Mouse (Mus musculus) gastrocnemius, adult 2 months (tissue): Measurements from ENCODE around the gene Zbtb40. TPM values are rescaled to one million over a fixed set of nuclear protein-coding genes. Genes with fewer than 3 reads are reported as not detected.
A peak's percentile ranks its signal among the peaks of the same experiment; 100 is the strongest.

ENCODE experiments used
- DNase-seq: peaks from one replicate; pipeline ENCODE4 v3.0.0; 2022
- H3K27ac ChIP-seq: fragments of 200-600 bp; 2 replicates; pipeline ENCODE4 v1.8.1; 2022; ENCODE audit warnings: mild to moderate bottlenecking
- H3K4me3 ChIP-seq: fragments of 200-600 bp; 2 replicates; pipeline ENCODE4 v1.8.1; 2022; ENCODE audit warnings: mild to moderate bottlenecking, moderate library complexity
- CTCF ChIP-seq: fragments of 200-600 bp; IDR thresholded peaks from 2 replicates; pipeline ENCODE4 v1.8.1; 2022; ENCODE audit warnings: antibody characterized with exemption, mild to moderate bottlenecking, moderate library complexity
- intact Hi-C: fragments of 180-260 bp; cut with DNase I; formaldehyde crosslinking; loops from one replicate; pipeline ENCODE4 v1.15.1; 2025
- total RNA-seq, 2 experiments: library from RNA; stranded (reverse); gene quantifications; 2 replicates each; pipeline ENCODE4 v1.2.3; 2021

The Zbtb40 gene
- total RNA-seq, 2 experiments from 2014 or later = 8.4 to 9.5 TPM

DNA sequence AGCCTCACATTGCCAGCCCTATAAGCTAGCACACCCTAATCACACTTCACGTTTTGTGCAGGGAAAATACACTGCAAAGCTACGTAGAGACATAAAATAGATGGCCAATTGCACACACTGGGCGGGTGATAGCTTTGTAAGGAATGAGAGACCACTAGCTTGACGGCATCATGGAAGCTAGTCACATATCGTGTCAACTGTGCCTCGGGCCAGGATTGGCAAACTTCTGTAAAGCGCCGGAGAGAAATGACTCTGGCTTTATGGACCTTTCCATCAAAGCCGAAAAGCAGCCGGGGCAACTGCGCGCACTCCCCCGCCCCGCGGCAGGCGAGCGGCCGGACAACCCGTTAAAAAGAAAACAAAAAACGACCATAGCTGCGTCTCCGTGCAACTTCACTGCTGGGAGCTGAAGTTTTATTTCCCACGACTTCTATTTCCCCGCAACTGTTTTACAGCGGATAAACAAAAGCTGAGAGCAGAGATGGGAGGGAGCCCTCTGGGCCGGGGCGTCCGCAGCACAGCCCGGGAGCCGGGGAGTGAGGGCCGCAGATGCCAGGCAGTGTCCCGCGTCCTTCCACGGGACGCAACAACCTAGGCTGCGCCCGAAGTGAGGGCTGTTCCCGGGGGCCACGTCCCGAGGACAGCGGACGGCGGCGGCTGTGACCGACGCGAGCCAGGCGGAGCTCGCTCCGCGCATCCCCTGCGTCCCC, 606 bp downstream of the Zbtb40 start:
- intact Hi-C loops = no loop called here
- H3K27ac ChIP-seq = peak overlapping the region; percentile 84

DNA sequence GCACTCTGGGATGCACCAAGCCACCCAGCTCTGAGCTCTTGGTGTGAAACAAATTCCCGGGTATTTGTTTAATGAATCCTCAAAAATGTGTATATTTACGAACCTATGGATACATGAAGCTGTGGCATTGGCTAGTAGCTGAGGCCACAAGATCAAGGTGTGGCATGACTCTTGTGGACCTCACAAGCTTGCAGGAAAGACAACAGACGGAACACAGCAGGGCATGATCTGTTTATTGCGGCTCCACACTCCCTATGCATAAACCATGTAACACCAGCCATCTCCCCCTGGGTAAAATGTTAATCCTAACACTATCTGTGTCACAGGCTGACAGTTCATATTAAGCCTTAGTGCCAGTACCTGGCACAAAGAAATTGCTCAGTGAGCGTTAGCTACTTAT, 2.5 kb downstream of the Zbtb40 start:
- no peak for TF ChIP-seq CTCF
- DNase-seq = no peak
- no peak overlapping the region for H3K4me3 ChIP-seq
- intact Hi-C loops = no loop called here
- H3K27ac ChIP-seq = no peak overlapping the region

More for the DNA sequence above, 606 bp downstream of the Zbtb40 start:
- peak; percentile 27 for DNase-seq
- peak overlapping the region; percentile 100 for H3K4me3 ChIP-seq
- no peak for TF ChIP-seq CTCF

DNA sequence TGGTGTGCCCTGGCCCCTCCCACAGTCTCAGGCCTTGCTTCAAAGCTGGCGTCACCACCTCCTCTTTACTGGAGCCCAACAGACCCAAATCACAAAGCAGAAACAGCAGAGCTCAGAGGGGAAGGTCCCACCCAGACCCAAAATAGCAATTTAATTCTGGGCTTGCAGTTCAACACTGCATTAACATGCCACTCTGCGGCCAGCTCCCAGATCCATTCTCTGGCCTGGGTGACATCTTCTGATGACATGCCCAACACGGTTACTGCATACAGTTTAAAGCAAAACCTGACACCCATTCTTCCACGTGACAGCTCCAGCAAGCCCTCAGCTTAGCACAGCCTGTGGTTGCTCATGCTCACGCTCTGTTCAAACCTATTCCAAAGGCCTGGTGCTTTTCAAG, 4.1 kb downstream of the Zbtb40 start:
- peak overlapping the region; percentile 32; the same call in 1 of the 2 replicates for H3K27ac ChIP-seq
- H3K4me3 ChIP-seq = no peak overlapping the region
- intact Hi-C loops = no loop called here
- no peak for TF ChIP-seq CTCF
- no peak for DNase-seq

DNA sequence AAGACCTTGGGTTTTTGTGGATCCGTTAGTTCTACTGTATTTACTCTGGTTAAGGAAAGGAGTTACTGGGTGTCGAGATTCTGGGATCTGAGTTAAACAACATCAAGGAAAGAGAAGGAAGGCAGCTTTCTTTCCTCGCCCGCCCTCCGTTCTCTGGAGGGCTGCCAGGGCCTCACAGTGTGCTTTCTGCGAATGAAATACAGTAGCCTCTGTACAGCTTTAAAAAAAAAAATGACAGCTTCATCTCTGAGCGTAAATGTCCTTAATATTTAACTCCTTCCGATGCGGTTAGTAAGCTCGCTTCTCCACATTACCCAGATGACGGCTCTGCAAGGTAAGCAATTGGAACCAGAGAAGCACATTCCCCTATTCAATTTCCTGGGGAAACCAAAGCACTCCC, 4.8 kb downstream of the Zbtb40 start:
- no peak for DNase-seq
- Histone ChIP-seq H3K27ac (peak overlapping the region; percentile 32; the same call in 1 of the 2 replicates), H3K4me3 (no peak overlapping the region)
- intact Hi-C loops = no loop called here
- no peak for TF ChIP-seq CTCF

DNA sequence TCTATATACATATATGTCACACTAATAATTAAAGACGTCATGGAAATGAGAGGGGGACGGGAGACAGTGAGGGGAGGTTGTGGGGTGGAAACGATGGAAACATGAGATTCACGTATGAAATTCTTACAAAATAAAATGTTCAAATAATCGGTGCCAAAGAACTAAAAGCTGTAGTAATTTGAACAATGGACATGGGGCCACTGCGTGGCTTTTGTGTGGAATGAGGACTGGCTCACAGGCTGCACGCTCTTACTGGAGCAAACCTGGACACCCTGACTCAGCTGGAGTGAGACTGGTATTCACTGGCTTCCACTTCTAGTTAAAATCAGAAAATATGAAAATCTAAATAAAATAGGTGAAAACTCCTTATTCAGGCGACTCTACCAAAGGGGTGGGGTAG, 6.6 kb downstream of the Zbtb40 start:
- intact Hi-C loops = no loop called here
- TF ChIP-seq CTCF = no peak
- no peak for DNase-seq

DNA sequence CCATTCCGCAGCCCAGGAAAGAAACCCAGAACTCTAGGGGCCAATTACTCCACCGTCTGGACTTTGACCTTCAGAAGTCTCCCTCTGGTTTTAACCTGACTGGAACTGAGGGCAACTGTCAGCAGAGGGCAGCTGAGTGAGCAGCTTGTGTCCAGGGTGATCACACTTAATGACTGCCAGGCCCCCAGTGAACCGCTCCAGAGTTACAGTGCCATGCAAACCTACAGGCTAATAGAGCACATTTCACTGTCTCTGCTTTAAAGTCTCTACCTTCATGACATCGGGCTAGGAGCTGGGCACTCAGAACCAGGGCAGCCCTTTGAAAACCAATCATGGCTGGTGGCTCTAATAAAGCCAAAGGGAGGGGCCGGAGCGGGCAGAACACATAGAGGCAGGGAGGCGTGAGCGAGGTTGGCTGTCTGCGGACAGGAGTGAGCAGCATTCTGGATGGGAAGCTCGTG, 7.4 kb downstream of the Zbtb40 start:
- H3K4me3 ChIP-seq = no peak overlapping the region
- TF ChIP-seq CTCF = no peak
- DNase-seq = no peak
- intact Hi-C loops = no loop called here
- H3K27ac ChIP-seq = no peak overlapping the region

More for the DNA sequence above, 6.6 kb downstream of the Zbtb40 start:
- no peak overlapping the region for H3K27ac ChIP-seq
- H3K4me3 ChIP-seq = no peak overlapping the region

DNA sequence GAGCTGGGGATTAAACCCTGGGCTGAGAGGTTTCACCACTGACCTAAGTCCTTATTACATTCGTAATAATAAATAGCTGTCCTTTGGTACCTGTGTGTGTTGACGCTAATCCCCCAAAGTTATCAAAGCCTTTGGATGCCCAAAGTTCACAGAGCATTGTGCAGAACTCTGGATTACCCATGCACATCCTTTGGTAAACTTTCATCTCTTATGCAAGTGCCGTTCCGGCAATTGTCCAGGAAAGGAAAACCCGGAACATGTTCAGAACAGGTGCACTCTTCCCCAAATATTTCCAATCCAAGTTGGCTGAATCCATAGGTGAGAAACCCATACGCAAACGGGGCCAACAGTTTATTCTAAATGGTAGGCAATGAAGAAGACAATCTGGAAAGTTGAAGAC, 9.2 kb downstream of the Zbtb40 start:
- intact Hi-C loops = no loop called here
- Histone ChIP-seq H3K27ac (no peak overlapping the region), H3K4me3 (no peak overlapping the region)
- no peak for DNase-seq
- no peak for TF ChIP-seq CTCF

DNA sequence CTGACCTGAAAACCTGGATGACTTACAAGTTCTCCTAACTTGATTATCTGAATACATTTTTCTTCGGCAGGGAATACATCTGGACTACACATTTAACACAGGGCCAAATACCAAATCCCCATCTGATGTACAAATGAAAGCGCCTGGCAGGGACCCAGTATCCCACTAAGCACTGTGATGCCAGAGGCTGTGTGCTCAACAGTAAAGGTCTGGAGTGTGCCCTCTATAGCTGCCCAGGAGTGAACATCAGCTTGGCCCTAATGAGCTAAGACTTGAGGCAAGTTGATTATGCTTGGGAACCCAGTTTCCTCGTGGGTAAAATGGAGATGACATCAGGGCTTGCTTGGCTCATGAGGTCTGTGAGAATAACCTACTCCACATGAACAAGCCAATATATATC, 10.1 kb downstream of the Zbtb40 start:
- intact Hi-C loops = no loop called here
- DNase-seq = no peak
- TF ChIP-seq CTCF = no peak
- H3K4me3 ChIP-seq = no peak overlapping the region
- no peak overlapping the region for H3K27ac ChIP-seq

DNA sequence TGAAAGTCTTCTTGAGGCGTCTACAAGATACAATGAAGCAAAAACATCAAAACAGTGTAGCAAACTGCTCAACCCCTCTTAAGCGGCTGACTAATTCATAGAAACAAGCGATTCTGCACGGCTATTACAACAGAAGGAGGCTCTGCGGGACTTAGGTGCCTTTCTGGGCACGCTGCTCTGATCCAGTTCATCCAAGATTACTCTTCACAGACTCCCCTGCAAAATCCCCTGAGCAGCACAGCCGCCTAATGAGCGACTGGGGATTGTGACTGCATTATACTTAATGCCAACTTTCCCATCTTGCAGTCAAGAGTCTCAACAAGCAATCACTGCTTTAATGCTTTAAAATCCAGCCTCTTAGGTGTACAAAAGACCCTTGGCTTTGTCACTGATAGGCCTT, 10.5 kb downstream of the Zbtb40 start:
- no peak for DNase-seq
- no peak for TF ChIP-seq CTCF
- intact Hi-C loops = no loop called here
- Histone ChIP-seq H3K27ac (no peak overlapping the region), H3K4me3 (no peak overlapping the region)

DNA sequence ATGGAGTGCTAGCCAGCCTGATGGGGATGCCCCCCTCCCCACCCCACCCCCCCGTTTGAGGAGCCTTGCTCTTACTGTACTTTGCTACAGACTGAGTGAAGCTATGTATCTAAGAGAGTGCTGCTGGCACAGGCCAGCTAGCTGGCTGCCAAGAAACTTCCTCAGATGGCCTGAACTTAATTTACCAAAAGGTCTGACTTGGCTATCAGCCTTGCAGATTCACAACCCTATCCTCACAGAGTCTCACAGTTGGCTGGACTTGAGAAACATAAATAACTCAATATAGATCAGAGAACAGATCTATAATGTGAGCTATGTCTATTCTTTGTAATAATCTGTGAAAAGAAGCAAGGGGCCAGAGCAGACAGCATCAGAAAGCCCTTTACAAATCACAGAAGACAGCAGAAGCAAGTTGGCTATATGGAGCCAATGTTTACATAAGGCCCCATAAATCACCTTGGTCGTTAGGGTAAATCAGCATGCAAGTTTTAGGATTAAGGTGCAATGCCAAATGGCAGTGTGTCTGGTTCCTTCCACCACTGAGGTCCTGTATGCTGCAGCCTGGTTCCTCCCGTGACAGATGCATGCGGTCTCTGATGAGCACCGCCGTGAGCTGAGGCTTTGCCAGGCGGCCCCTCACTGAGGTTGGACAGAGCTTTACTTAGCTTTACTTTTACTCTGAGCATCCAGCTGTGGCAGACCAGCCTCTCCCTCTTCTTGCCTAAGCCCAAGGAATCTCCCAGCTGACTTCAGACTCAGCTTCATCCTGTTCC, 15.3 kb downstream of the Zbtb40 start:
- intact Hi-C loops = no loop called here
- no peak overlapping the region for H3K27ac ChIP-seq
- no peak for DNase-seq
- no peak for TF ChIP-seq CTCF
- no peak overlapping the region for H3K4me3 ChIP-seq

DNA sequence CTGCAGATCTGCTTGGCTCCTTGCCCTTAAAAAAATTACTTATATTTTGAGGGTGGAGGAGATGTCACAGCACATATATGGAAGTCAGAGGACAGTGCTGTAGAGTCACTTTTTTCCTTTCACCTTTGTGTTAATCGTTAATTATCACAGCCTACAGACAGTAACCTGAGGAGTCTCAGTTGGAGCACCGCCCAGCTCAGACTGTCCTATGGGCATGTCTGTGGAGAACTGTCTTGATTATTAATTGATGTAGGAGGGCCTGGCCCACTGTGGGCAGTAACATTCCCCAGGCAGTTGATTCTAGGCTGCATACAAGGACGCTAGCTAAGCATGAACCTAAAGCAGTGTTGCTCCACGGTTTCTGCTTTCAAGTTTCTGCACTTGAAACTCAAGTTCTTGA, 16.1 kb downstream of the Zbtb40 start:
- DNase-seq = no peak
- Histone ChIP-seq H3K4me3 (no peak overlapping the region), H3K27ac (no peak overlapping the region)
- intact Hi-C loops = no loop called here
- no peak for TF ChIP-seq CTCF

DNA sequence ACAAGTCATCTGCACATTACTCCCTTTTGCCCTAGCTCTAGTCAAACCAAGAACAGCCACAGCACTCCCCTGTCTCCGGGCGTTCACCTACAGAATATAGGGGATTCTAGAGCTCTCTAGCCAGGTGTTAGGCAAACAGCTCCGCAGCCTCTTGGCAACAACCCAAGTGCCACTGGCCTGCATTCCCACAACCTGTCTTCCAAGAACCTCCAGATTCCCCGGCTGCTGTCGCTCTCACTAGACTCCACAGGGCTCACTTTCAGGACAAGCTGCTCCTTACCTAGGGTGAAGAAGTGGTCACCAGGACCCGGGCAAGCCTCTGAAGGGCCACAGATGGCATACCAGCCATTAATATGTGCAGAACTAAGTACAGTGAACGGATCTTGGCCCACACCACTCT, 17.3 kb downstream of the Zbtb40 start:
- no peak overlapping the region for H3K27ac ChIP-seq
- intact Hi-C loops = no loop called here

DNA sequence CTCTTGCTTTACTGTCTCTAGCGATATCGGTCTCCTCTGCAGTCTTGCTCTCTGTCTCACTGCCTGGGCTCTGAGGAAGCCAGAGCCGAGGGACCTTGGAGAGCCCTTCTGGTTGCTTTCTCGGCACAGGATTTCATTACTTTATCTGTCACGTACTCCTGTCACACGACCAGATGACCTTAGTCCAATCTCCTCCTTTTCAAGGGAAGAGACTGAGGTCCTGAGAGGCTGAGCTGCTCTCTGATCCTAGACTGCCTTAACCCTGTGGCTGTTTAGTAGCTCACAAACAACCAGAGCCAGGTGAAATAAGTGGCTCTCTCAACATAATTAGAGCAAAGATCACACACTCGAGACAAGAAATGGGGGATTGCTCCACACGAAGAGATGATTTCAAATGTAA, 19.3 kb downstream of the Zbtb40 start:
- no peak overlapping the region for H3K27ac ChIP-seq
- intact Hi-C loops = no loop called here
- TF ChIP-seq CTCF = no peak
- H3K4me3 ChIP-seq = no peak overlapping the region
- no peak for DNase-seq

More for the DNA sequence above, 17.3 kb downstream of the Zbtb40 start:
- TF ChIP-seq CTCF = no peak
- DNase-seq = peak; percentile 31
- no peak overlapping the region for H3K4me3 ChIP-seq
